Mouse (Mus musculus) left cerebral cortex, postnatal 25 days (tissue): ENCODE measurements around the gene Nsun2. TPM values are rescaled to one million over a fixed set of nuclear protein-coding genes. Genes with fewer than 3 reads are reported as not detected.

Source experiments
- DNase-seq, 2 experiments: peaks; one replicate each; pipeline ENCODE4 v3.0.0; 2022; ENCODE audit warnings: low spot score in 2 of 2, mixed read lengths in 1 of 2
- intact Hi-C: fragments of 180-260 bp; cut with DNase I; formaldehyde crosslinking; loops from one replicate; pipeline ENCODE4 v1.15.1; 2025
- total RNA-seq, 2 experiments: library from RNA; stranded (reverse); gene quantifications; 2 replicates each; pipeline ENCODE4 v1.2.3; 2021

The Nsun2 gene
- total RNA-seq, 2 experiments from 2014 or later = 70.9 to 76.9 TPM

DNA sequence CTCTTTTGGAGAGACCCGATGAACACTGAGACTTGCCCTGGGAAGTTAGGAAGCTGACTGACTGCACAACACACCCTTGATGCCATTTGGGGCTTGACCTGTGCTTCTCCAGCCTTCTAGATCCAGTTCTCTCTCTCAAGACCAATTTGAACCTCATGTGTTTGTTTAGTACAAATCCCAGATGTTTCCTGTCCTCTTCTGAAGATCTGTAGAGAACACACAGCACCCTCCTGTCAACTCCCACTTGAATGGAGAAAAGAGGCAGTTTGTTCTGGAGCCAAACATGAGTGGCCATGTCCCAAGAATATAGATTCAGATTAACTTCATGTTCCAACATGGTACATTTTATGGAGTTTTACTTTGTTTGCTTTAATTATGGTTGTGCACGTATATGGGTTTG is 110.4 kb downstream of the Nsun2 start:
- intact Hi-C loops = no loop called here

DNA sequence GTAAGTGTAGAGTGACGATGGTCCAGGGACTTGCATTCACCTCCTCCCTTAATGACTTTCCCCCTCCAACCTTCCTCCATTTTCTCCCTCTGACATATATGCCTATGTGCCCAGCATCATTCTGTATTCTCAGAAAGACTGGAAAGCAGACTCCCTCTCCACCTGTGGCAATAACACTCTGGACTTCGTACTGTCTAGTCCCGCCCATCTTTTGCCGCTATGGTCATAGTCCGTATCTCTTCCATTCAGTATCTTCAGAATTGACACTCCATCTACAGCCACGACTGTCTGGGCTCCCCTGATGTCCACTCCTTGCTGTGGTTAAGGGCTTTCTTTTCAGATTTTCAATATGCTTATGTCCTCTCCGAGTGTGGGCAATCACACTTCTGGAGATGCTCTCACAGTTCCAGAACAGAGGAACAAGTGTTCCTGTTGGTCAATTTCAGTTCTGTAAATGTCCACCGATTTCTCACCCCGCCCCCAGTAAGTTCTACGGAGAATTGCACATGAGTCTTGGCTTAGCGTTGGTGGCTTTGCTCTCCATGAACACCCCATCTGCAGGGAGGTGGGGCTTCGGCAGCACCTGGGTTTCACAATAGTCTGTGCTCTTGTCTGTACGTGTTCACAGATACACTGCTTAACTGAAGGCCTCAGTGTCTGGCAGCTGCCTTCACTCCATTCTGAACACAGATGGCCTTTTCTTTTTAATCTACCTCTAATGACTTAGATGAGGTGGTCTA is 111.1 kb downstream of the Nsun2 start:
- DNase-seq = peak in 1 of 2 experiments; percentile 27
- intact Hi-C loops = no loop called here

More for the DNA sequence above, 110.4 kb downstream of the Nsun2 start:
- DNase-seq = no peak

DNA sequence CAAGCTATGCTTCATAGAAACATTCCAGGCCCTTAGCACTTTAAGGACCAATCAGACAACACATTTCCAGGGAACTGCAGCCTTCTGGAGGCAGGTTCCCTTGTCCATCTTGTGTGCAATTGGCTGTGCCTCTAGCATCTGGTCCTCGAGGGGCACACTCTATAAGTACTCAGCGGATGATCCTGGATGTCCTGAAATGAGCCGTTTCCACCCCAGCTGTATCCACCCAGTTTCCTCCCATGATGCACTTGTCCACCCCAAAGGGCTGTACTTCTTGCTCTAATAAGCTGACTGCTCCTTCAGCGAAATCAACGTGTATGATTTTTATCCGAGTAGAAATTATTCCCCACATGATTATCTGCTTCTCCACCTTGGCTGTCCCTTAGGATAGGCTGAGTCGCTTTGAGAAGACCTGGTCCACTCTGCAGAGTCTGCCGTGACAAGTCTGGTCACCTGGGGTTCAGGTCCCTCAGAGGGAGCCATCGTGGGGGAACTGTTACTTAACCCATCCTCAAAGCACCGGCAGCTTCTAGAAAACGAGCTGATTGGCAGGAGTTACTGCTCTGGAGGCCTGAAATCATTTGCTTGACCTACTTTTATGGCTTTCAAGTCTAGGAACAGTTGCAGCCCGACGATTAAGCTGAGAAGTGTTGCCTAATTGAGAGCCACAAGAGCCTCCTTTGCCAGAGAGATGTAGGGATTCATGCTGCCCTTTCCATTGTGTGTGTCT is 112.3 kb downstream of the Nsun2 start:
- no peak for DNase-seq
- intact Hi-C loops = no loop called here

DNA sequence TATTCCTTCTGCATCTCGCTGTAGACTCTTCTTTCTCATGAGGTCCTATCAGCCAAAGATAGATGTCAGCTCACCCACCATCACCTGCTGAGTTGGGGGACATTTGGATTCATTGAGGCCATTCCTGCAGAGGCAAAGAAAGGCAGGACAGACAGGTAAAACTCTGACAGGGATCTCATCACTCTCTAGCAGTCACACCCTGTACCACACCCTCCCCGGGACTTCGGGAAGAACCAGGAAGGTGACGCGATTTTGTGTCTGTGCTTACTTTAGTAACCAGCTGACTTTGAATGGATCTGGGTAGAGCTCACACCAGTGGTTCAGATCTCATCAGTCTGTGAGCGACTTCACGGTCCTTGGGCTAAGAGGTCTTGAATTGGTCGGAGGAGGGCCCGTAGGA is 112.9 kb downstream of the Nsun2 start:
- intact Hi-C loops = no loop called here
- no peak for DNase-seq

DNA sequence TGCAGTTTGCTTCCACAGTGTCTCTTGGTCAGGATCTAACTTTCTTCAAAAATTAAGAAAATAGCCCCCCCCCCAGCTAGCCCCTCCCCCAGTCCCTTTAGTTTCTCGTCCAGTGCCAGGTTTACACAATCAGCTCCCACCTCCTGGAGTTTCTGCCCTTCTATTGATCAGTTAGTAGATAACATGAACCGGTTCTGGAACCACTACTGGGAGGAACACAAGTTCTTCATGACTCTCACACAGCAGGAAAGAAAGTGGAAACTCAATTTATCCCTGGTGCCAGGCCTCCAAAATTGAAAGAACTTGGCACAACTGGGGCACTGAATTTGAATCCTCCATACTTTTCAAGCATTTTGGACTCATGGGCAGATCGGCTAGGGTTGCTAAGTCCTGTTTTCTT is 121.0 kb downstream of the Nsun2 start:
- DNase-seq = no peak
- intact Hi-C loops = loop anchor here (2.0 to 10.0 kb wide), 2 partner anchors 102 to 1050 kb away; no protein-coding TSS in a partner anchor

DNA sequence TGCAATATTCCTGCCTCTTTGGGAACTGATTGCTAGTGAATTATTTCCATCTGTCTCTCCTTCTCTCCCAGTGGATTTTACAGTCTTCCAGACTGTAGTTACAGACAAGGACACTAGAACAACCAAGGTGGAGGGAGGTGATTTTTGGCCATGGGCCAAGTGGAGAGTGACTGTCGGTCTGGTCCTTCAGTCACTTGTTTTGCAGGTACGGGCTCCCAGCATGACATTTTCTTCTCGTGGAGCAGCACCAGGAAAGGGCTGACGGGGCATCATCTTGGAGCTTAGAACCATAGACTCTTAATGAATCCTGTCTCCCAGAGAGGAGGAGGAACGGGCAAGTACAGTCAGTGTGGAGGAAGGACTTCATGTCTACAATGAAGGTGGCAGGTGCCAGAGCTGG is 138.6 kb downstream of the Nsun2 start:
- DNase-seq = no peak
- intact Hi-C loops = no loop called here

DNA sequence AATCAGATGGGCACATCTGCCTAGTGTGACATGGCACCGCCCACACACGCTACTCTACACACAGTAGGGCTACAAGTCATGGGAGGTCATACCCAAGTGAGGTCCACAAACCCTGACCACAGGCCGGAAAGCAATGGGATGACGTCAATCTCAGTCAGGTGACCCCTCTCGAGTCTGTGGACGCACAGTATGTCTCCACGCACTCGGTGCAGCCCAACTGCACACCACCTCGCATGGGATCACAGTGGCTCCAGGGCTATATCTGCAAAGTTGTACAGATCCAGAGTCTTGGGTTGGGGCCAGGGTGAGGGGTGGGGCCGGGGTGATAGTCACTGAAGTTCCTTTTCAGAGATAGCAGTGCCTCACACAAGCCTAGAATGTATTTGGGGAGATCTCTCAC is 139.0 kb downstream of the Nsun2 start:
- intact Hi-C loops = no loop called here
- DNase-seq = no peak

DNA sequence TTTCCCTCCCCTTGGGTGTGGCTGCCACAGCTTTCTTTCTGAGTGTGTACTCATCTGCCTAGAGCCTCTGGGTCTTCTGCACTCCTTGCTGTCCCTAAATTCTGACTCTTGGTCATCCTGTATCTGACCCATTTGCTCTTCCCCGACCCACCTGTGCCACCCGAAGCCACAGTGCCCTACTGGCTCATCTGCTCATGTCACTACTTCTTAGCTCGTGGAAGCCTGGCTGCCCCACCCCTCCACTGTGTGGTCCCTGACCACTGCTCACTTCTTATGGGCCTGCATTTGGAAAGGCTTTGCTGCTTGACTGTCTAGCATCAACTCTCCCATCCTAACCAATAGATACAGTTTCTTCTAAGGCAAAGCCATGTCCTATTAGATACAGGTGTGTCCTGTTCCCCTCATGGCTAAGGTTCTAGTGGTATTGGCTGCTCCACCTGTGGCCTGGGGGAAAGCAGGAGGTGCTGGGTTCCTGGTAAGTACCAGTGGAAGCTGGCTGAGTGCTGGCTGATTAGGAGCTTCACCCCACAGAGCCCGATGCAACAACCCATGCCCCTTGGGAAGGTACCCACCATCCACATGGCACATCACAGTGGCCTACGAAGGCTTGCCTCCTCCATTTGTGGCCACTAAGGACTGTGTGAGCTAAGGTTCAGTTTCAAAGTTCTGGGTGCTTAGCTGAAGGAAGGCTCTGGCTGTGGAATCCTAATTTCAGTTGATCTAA is 139.8 kb downstream of the Nsun2 start:
- intact Hi-C loops = no loop called here
- DNase-seq = no peak

DNA sequence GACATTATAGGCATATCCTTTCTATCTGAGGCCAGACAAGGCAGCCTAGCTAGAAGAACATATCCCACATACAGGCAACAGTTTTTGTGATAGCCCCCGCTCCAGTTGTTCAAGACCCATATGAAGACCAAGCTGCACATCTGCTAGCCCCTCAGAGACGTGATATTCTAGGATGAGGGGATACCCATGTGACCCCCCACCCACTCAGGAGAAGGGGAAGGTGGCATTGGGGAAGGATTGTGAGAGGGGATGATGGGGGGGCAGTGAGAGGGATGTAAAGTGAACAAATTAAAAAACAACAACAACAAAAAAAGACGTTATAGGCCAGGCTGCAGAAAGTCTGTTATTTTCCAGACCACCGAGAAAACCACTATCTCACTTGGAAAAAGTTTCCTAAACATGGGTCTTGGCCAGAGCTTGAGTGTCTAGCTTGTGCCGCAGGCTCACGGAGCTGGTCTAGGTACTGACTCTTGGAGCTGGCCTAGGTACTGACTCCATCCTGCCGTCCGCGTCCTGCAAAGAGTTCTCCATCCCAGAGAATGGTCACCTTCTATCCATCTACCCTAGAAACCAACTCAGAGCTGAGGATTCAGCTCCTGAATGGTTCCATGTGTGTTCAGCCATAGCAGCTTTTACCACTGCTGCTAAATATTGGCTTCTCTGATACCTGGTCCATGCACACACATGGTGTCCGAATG is 140.5 kb downstream of the Nsun2 start:
- intact Hi-C loops = no loop called here
- DNase-seq = no peak

Other genes starting within 250 kb of the Nsun2 start
- gene Tent4a, start 871 bp downstream of the Nsun2 start, total RNA-seq = 10 to 100 TPM; 40.4 to 42.2 TPM
- gene Srd5a1, start 77.7 kb downstream of the Nsun2 start, total RNA-seq = 10 to 100 TPM; 10.1 to 11.8 TPM
- 100 to 1,000 TPM; 204 to 227 TPM for gene Ube2ql1, start 206.1 kb downstream of the Nsun2 start, total RNA-seq